Mouse (Mus musculus) cerebellum, adult 11-12 months (tissue): ENCODE results near the gene Abca6.

Experiments
- DNase-seq: peaks from one replicate; pipeline ENCODE4 v3.0.0; 2022

Abca6 gene

GRCm38 (mm10) chr11:110251534-110251933 is at the start of gene Abca6:
Abca6 (minus strand) TSS chr11:110251776.
- no peak for DNase-seq

GRCm38 (mm10) chr11:110297917-110298533 is 46.4 kb upstream of the Abca6 start:
- no peak for DNase-seq

- no peak for DNase-seq
Measured at GRCm38 (mm10) chr11:110290586-110290985, 39.0 kb upstream of the Abca6 start.

- no peak for DNase-seq
Measured at GRCm38 (mm10) chr11:110288423-110288822, 36.8 kb upstream of the Abca6 start.

GRCm38 (mm10) chr11:110287694-110288093 is 36.1 kb upstream of the Abca6 start:
- DNase-seq = peak; percentile 58

GRCm38 (mm10) chr11:110286331-110286730 is 34.8 kb upstream of the Abca6 start:
- no peak for DNase-seq

GRCm38 (mm10) chr11:110284849-110285248 is 33.3 kb upstream of the Abca6 start:
- no peak for DNase-seq

GRCm38 (mm10) chr11:110284185-110284787 is 32.7 kb upstream of the Abca6 start:
- no peak for DNase-seq

GRCm38 (mm10) chr11:110274794-110275193 is 23.2 kb upstream of the Abca6 start:
- DNase-seq = no peak

- DNase-seq = no peak
Measured at GRCm38 (mm10) chr11:110271745-110272144, 20.2 kb upstream of the Abca6 start.

- peak; percentile 58 for DNase-seq
Measured at GRCm38 (mm10) chr11:110268244-110268844, 16.8 kb upstream of the Abca6 start.

- no peak for DNase-seq
Measured at GRCm38 (mm10) chr11:110267232-110267631, 15.7 kb upstream of the Abca6 start.

- no peak for DNase-seq
Measured at GRCm38 (mm10) chr11:110266757-110267156, 15.2 kb upstream of the Abca6 start.

GRCm38 (mm10) chr11:110261867-110262266 is 10.3 kb upstream of the Abca6 start:
- DNase-seq = no peak

GRCm38 (mm10) chr11:110257911-110258310 is 6.3 kb upstream of the Abca6 start:
- DNase-seq = no peak

GRCm38 (mm10) chr11:110257061-110257460 is 5.5 kb upstream of the Abca6 start:
- DNase-seq = no peak

- no peak for DNase-seq
Measured at GRCm38 (mm10) chr11:110252256-110252655, 680 bp upstream of the Abca6 start.

- no peak for DNase-seq
Measured at GRCm38 (mm10) chr11:110244730-110245129, 6.8 kb downstream of the Abca6 start.

- DNase-seq = no peak
Measured at GRCm38 (mm10) chr11:110237466-110237865, 14.1 kb downstream of the Abca6 start.

GRCm38 (mm10) chr11:110232975-110233374 is 18.6 kb downstream of the Abca6 start:
- no peak for DNase-seq

GRCm38 (mm10) chr11:110217118-110217517 is 34.5 kb downstream of the Abca6 start:
- no peak for DNase-seq

- DNase-seq = no peak
Measured at GRCm38 (mm10) chr11:110203930-110204329, 47.6 kb downstream of the Abca6 start.

GRCm38 (mm10) chr11:110198882-110199281 is 52.7 kb downstream of the Abca6 start:
- no peak for DNase-seq

- DNase-seq = no peak
Measured at GRCm38 (mm10) chr11:110196561-110197306, 54.8 kb downstream of the Abca6 start.
